Mouse (Mus musculus): ENCODE measurements around the gene Dusp6.

- TF ChIP-seq CTCF (IDR thresholded peaks at IDR 0.05; ENCODE audit: low read depth, low read length) (no peak), EP300 (IDR thresholded peaks at IDR 0.05; ENCODE audit: insufficient read depth, low read depth, low read length) (no peak), POLR2A (IDR thresholded peaks at IDR 0.05; ENCODE audit: insufficient read depth, low read length) (no peak)
These were observed 3.2 kb upstream of the Dusp6 start for GRCm38 (mm10) chr10:99259840-99260239.

Data from ES-Bruce4 (cell line).